Mouse (Mus musculus): ENCODE measurements at regions not wholly inside any gene's neighbourhood (a gene's known extent, or its start where the extent isn't known, plus 50 kb on each side); places are given as distances from the start of the nearest gene placed in this dataset.
A peak's percentile ranks its signal among the peaks of the same experiment; 100 is the strongest.

DNA sequence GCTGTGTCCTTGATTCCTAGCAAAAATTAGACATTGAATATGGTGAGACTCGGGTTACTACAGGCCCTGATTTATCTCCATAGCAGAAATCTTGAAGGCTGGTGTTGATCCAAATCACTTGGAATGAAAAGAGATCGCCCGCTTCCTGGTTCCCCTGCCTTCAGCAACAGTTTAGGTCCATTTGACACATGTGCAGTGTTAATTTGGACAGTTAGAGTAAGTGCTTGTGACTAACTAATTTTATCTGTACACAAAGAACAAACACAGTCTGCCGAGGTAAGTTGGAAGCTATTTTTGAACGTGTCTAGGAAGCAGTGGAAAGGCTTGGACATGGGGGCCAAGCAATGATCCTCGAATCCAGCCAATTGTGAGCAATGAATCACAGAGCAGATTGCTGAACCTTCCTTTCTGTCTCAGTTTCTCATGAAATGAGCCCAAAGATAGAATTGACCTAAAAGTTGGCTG lies 105.2 kb upstream of the Arhgap5 start:
- DNase-seq (ENCODE audit: low spot score in 2 of 2): no peak

GRCm38 (mm10) chr12:52400099-52400498 lies 103.7 kb upstream of the Arhgap5 start:
- no peak for DNase-seq (ENCODE audit: low spot score in 2 of 2)

- no peak for DNase-seq (ENCODE audit: low spot score in 2 of 2)
These were observed 101.1 kb upstream of the Arhgap5 start for GRCm38 (mm10) chr12:52402711-52403110.

DNA sequence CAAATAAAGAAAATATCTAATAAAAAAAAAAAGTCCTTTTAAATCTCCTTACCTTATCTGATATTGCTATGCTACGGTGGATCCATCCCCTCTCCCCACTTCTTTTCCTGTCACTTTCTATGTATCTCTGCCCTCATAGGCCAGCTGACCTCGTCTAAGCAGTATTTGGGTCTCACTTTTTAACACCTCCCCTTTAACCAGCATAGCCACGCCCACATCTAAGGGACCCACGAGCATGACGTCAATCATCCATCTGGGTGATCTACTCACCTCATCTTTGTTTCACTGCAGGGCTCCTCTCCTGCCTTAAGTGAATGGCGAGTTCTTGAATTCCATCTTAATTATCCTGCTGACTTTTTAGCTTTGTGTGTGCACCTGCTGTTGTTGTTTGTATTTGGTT lies 97.4 kb upstream of the Arhgap5 start:
- no peak for DNase-seq (ENCODE audit: low spot score in 2 of 2)

DNA sequence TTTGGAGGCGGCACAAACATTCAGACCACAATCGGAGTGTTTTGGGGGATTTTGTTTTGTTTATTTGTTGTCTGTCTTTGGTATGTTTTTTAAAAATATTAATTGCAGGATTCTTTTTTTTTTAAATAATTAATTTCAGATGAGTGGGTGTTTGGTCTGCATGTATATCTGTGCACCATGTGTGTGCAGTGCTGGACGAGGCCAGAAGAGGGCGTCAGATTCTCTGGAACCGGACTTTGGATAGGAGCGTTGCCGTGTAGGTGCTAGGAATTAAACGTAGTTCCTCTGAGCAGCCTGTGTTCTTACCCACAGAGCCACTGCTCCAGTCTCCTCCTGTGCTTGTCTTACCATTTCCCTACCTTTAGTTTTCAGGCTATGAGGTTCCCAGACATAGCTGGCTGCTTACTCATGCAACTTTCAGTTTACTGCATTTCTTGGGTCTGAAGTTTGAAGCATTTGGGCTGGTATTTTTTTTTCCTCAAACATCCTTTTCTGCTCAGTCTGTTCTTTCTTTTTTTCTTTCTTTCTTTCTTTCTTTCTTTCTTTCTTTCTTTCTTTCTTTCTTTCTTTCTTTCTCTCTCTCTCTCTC lies 95.4 kb upstream of the Arhgap5 start:
- no peak for DNase-seq (ENCODE audit: low spot score in 2 of 2)

- no peak for DNase-seq (ENCODE audit: low spot score in 2 of 2)
These were observed 94.6 kb upstream of the Arhgap5 start for GRCm38 (mm10) chr12:52409221-52409620.

GRCm38 (mm10) chr12:52412172-52412571 lies 91.6 kb upstream of the Arhgap5 start:
- no peak for DNase-seq (ENCODE audit: low spot score in 2 of 2)

GRCm38 (mm10) chr12:52413046-52413473 lies 90.7 kb upstream of the Arhgap5 start:
- peak in 1 of 2 experiments; percentile 53 for DNase-seq (ENCODE audit: low spot score in 2 of 2)

- no peak for DNase-seq (ENCODE audit: low spot score in 2 of 2)
These were observed 81.0 kb upstream of the Arhgap5 start for GRCm38 (mm10) chr12:52422729-52423128.

DNA sequence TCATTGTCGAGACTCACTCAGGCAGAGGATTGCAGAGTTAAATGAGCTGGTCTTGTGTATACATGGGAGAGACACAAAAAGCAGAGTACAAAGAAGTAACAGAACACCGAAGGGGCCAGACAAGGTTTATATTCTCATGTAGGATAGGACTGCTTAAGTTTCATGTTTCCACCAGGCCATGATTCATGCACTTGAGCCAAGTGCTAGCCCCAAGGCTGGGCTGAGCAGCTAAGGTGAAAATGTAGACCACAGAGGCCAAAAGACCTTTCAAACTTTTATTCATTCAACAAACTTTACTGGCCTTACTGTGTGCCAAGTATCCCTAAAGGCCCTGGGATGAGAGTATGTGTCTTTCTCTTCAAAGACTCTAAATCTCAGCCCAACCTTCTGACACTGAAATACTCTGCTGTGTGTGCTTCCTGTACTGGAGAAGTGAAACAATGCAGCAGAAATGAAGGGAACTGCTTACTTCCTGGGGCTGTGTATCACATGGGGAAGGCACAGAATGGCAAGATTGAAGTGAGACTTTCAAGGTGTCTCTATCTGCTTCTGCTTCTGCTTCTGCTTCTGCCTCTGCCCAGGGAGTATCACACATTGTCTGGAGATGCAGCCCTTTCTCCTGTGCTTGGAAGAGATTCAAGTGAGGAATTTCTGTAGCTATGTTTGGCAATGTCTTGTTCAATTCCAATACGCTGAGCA lies 79.3 kb upstream of the Arhgap5 start:
- no peak for DNase-seq (ENCODE audit: low spot score in 2 of 2)

GRCm38 (mm10) chr12:52429935-52430334 lies 73.8 kb upstream of the Arhgap5 start:
- no peak for DNase-seq (ENCODE audit: low spot score in 2 of 2)

- no peak for DNase-seq (ENCODE audit: low spot score in 2 of 2)
These were observed 71.8 kb upstream of the Arhgap5 start for GRCm38 (mm10) chr12:52431933-52432332.

DNA sequence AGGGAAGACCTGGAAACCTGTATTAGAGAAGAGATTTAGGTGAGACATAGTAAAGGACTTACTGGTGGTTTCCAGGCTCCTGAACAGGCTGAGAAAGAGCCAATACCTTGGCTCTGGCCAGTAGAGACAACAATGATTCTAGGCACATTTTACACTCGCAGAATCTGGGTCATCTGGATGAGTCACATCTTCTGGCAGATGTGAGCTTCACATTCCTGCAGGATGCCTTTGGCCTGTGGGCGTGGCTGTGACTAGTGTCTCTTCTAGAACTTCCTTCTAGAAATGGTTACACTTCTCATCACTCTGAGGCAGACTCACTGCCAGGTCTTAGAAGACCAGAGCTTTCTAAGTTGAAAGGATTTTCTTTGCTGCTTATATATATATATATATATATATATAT lies 69.8 kb upstream of the Arhgap5 start:
- no peak for DNase-seq (ENCODE audit: low spot score in 2 of 2)

- no peak for DNase-seq (ENCODE audit: low spot score in 2 of 2)
These were observed 68.5 kb upstream of the Arhgap5 start for GRCm38 (mm10) chr12:52435321-52435720.

DNA sequence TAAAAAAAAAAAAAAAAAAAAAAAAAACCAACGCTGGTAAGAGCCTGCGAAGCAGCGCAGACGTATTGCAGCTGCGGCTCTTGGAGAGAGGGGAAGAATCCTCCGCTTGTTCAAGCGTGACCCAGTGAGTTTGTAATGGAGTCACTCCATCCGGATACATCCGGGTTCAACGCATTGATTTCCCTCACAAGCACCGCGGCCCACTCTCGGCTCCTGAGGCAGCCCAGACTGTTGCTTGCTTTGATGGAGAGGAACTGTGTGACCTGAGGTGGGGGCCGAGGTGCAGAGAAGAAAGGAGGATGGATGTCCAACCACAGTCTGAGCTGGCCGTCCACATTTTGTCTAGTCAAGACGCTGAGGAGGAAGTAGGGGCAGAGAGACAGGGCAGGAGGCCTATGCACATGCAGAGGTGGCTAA lies 68.0 kb upstream of the Arhgap5 start:
- no peak for DNase-seq (ENCODE audit: low spot score in 2 of 2)

- DNase-seq (ENCODE audit: low spot score in 2 of 2): no peak
These were observed 66.8 kb upstream of the Arhgap5 start for GRCm38 (mm10) chr12:52436941-52437340.

GRCm38 (mm10) chr12:52439241-52439640 lies 64.5 kb upstream of the Arhgap5 start:
- no peak for DNase-seq (ENCODE audit: low spot score in 2 of 2)

DNA sequence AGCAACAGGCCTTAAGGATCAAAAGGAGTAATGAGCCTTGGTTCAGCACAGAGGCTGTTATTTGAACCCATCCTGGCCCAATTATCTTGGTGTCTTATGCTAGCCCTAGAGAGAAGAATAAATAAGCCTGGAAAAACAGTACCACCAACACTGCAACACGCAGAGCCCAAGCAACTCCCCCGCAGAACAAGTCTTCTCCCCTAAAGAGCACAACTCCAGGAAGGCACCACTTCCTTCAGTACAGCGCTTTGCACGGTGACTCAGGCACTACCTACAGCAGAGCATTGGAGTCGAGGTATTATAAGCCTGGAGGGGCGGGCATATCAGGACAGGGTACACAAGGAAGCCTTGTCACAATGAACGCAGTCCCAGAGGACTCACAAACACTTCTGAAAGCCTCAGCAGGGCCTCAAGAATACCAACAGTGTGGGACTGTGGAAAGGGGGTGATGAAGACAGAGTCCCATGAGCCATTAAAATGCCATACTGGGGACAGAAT lies 62.9 kb upstream of the Arhgap5 start:
- no peak for DNase-seq (ENCODE audit: low spot score in 2 of 2)

GRCm38 (mm10) chr12:52442337-52442736 lies 61.4 kb upstream of the Arhgap5 start:
- DNase-seq (ENCODE audit: low spot score in 2 of 2): no peak

- DNase-seq (ENCODE audit: low spot score in 2 of 2): no peak
These were observed 58.0 kb upstream of the Arhgap5 start for GRCm38 (mm10) chr12:52445731-52446130.

DNA sequence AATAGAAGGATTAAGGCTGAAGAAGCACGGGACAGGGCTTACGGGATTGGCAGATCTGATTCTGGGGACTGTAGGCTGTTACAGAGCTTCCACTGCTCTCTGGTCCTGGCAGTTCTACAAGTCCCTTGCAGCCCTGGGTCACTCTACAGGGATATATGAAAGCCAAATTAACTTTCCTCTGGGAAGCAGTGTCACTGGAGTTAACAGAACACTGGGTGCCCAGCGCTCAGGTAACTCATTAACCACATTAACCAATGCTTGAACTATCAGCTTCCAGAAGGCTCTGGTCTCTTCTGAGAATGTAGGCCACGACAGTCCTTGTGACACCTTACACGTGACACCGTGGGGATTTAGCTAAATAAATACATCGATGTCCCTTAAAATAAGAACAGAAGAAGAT lies 57.3 kb upstream of the Arhgap5 start:
- DNase-seq (ENCODE audit: low spot score in 2 of 2): no peak

DNA sequence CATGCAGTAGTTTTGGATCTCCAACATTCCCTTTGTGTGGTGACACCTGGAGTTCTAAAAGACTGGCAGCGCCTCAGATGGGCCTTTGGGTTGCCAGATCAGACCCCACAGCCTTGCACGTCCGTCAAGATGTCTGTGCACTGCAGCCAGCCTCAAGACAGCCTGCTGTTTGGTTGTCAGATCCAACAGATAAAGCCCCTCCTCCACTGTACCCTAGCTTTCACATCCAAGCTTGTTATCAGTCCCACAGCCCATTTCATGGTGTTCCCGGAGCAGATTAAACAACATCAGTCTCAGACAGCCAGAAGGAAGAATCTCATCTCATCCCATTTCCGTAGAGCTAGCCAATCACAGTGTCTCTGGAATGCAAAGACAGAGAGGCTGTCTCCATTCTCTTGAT lies 56.3 kb upstream of the Arhgap5 start:
- DNase-seq (ENCODE audit: low spot score in 2 of 2): no peak

DNA sequence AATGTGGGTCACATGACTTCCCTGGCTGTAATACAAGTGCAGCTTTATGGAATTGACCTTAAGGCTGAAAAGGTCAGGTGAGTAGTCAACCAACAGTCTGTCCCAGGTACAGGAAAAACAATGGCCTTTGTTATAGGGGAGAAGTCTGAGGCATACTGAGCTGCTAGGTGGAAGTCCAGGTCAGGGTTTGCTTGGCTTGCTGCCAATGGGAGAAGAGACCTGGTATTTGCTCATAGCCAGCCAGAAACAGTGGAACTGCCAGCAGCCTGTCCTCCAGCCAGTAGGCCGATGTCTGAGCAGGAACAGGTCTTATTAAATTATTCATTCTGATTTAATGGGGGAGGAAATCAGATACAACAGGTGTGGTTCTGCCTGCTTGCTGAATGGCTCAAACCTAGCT lies 55.6 kb upstream of the Arhgap5 start:
- DNase-seq (ENCODE audit: low spot score in 2 of 2): no peak
